Mouse (Mus musculus) ES-E14 (cell line): ENCODE data around the gene Steap3.

Source experiments
- CHD2 ChIP-seq: IDR thresholded peaks from 2 replicates; pipeline ENCODE4 v1.6.1; 2014; ENCODE audit warnings: mild to moderate bottlenecking, low read depth, low read length, inconsistent platforms
- HCFC1 ChIP-seq: IDR thresholded peaks from 2 replicates; pipeline ENCODE4 v1.6.1; 2012; ENCODE audit warnings: low read length, inconsistent platforms, borderline replicate concordance; ENCODE audit not compliant: insufficient read depth
- ZC3H11A ChIP-seq: IDR thresholded peaks from 2 replicates; pipeline ENCODE4 v1.6.1; 2012; ENCODE audit warnings: low read depth, mild to moderate bottlenecking, inconsistent platforms, low read length, borderline replicate concordance
- ZNF384 ChIP-seq: IDR thresholded peaks from 2 replicates; pipeline ENCODE4 v1.6.1; 2012; ENCODE audit warnings: low read depth, low read length, inconsistent platforms

- TF ChIP-seq CHD2 (no peak), ZC3H11A (no peak), HCFC1 (no peak), ZNF384 (no peak)
Measured at GRCm38 (mm10) chr1:120198151-120198550, 74.4 kb downstream of the Steap3 start.
